Mouse (Mus musculus) liver, postnatal 0 days (tissue): ENCODE measurements around the gene Tsen2. TPM values are rescaled to one million over a fixed set of nuclear protein-coding genes. Genes with fewer than 3 reads are reported as not detected.

Experiments used
- ATAC-seq: fragments of 200-750 bp; cut with Nextera tagmentation; 2 replicates; pipeline ENCODE4 v1.8.0; 2017; ENCODE audit warnings: mild to moderate bottlenecking, moderate library complexity
- DNase-seq: peaks from one replicate; pipeline ENCODE4 v3.0.0-alpha.2; 2016
- H3K27ac ChIP-seq: fragments of 300-500 bp; sonication (generic); 2 replicates; pipeline ENCODE4 v1.5.1; 2014; ENCODE audit warnings: antibody characterized with exemption, moderate library complexity, mild to moderate bottlenecking, low read depth
- H3K27me3 ChIP-seq: fragments of 300-500 bp; sonication (generic); 2 replicates; pipeline ENCODE4 v1.6.1; 2014; ENCODE audit warnings: low read length, control low read depth, mixed read lengths; ENCODE audit not compliant: insufficient read depth
- H3K36me3 ChIP-seq: fragments of 300-500 bp; sonication (generic); replicated peaks from 2 replicates; pipeline ENCODE4 v1.6.1; 2014; ENCODE audit warnings: mild to moderate bottlenecking, control low read depth, low read length, moderate library complexity, mixed read lengths; ENCODE audit not compliant: insufficient read depth
- H3K4me1 ChIP-seq: fragments of 300-500 bp; sonication (generic); 2 replicates; pipeline ENCODE4 v1.6.1; 2014; ENCODE audit warnings: antibody characterized with exemption, mild to moderate bottlenecking, control low read depth; ENCODE audit not compliant: insufficient read depth
- H3K4me2 ChIP-seq: fragments of 300-500 bp; sonication (generic); 2 replicates; pipeline ENCODE4 v1.6.1; 2014; ENCODE audit warnings: low read depth, mild to moderate bottlenecking, low read length, moderate library complexity, mixed read lengths
- H3K4me3 ChIP-seq: fragments of 300-500 bp; sonication (generic); 2 replicates; pipeline ENCODE4 v1.5.1; 2014; ENCODE audit warnings: low read depth, low read length
- H3K9ac ChIP-seq: fragments of 300-500 bp; sonication (generic); replicated peaks from 2 replicates; pipeline ENCODE4 v1.6.1; 2014; ENCODE audit warnings: mild to moderate bottlenecking, moderate library complexity
- H3K9me3 ChIP-seq: fragments of 300-500 bp; sonication (generic); 2 replicates; pipeline ENCODE4 v1.6.1; 2016; ENCODE audit warnings: mild to moderate bottlenecking, control low read depth, low read length, mixed read lengths
- CTCF ChIP-seq: sonication (generic); IDR thresholded peaks from 2 replicates; pipeline ENCODE4 v1.5.1; 2016; ENCODE audit warnings: antibody characterized with exemption, low read depth
- EP300 ChIP-seq: IDR thresholded peaks from 2 replicates; pipeline ENCODE4 v1.6.1; 2016; ENCODE audit warnings: antibody characterized with exemption, low read depth, mild to moderate bottlenecking
- WGBS: fragments of 180-500 bp; shearing (Covaris S2); extraction: QIAGEN DNeasy Blood & Tissue Kit; methylation state at CpG from one replicate; pipeline ENCODE4 v1.1.7; 2014; ENCODE audit not compliant: insufficient replicate concordance; 5-methylcytosine and 5-hydroxymethylcytosine counted together
- polyA plus RNA-seq: library from polyadenylated mRNA; unstranded; fragments of >200 nt; fragmentation: Nextera tagmentation; extraction: Ambion mirVana; gene quantifications from 2 replicates; pipeline ENCODE4 v1.2.1, GENCODE M21; 2015

Tsen2 gene
- polyA plus RNA-seq, 1 experiment from 2014 or later, result 7.5 TPM

- Histone ChIP-seq H3K9me3 (no peaks in the 10 kb centered on the region), H3K4me1 (peaks cover 20% of the 10 kb centered on the region), H3K9ac (no peak overlapping the region), H3K27me3 (no peaks in the 10 kb centered on the region), H3K36me3 (no peaks in the 10 kb centered on the region), H3K27ac (peak overlapping the region; percentile 48; the same call in 1 of the 2 replicates), H3K4me3 (no peak overlapping the region), H3K4me2 (peak overlapping the region; percentile 11)
- ATAC-seq (peak; percentile 62), DNase-seq (peak; percentile 72)
- WGBS, result 23% methylated on average over 12 of the region's 12 CpGs
- TF ChIP-seq EP300 (no peak), CTCF (no peak)
These were observed 25.2 kb upstream of the Tsen2 start for GRCm38 (mm10) chr6:115519275-115519699.

GRCm38 (mm10) chr6:115521923-115522322 is 22.5 kb upstream of the Tsen2 start:
- peaks cover 20% of the 10 kb centered on the region for H3K4me1 ChIP-seq
- no peak for TF ChIP-seq CTCF
- TF ChIP-seq EP300, result no peak
- no peak overlapping the region for H3K4me2 ChIP-seq
- H3K27me3 ChIP-seq, result no peaks in the 10 kb centered on the region
- no peak overlapping the region for H3K9ac ChIP-seq
- H3K36me3 ChIP-seq, result no peaks in the 10 kb centered on the region
- 54% methylated on average over 1 of the region's 1 CpGs for WGBS
- DNase-seq, result no peak
- H3K27ac ChIP-seq, result no peak overlapping the region
- H3K4me3 ChIP-seq, result no peak overlapping the region
- ATAC-seq, result no peak
- H3K9me3 ChIP-seq, result no peaks in the 10 kb centered on the region

GRCm38 (mm10) chr6:115522691-115523146 is 21.7 kb upstream of the Tsen2 start:
- Histone ChIP-seq H3K9ac (no peak overlapping the region), H3K4me3 (no peak overlapping the region), H3K9me3 (no peaks in the 10 kb centered on the region), H3K4me1 (peaks cover 20% of the 10 kb centered on the region), H3K4me2 (no peak overlapping the region), H3K27ac (peak overlapping the region; percentile 34; the same call in 1 of the 2 replicates), H3K27me3 (no peaks in the 10 kb centered on the region), H3K36me3 (no peaks in the 10 kb centered on the region)
- no peak for DNase-seq
- 55% methylated on average over 6 of the region's 6 CpGs for WGBS
- TF ChIP-seq EP300, result no peak
- no peak for TF ChIP-seq CTCF
- peak; percentile 16; the same call in 1 of the 2 replicates for ATAC-seq

GRCm38 (mm10) chr6:115523201-115523600 is 21.3 kb upstream of the Tsen2 start:
- Histone ChIP-seq H3K27me3 (no peaks in the 10 kb centered on the region), H3K9me3 (no peaks in the 10 kb centered on the region), H3K27ac (0 out of 2 replicates have a peak overlapping the region, but pooled peaks have one; percentile 34), H3K4me2 (no peak overlapping the region), H3K4me1 (peaks cover 17% of the 10 kb centered on the region), H3K36me3 (no peaks in the 10 kb centered on the region), H3K9ac (no peak overlapping the region), H3K4me3 (no peak overlapping the region)
- no peak for TF ChIP-seq EP300
- TF ChIP-seq CTCF, result no peak
- WGBS, result 50% methylated on average over 9 of the region's 9 CpGs
- ATAC-seq, result no peak
- DNase-seq, result no peak

- TF ChIP-seq EP300 (no peak), CTCF (no peak)
- Histone ChIP-seq H3K9ac (no peak overlapping the region), H3K9me3 (no peaks in the 10 kb centered on the region), H3K27me3 (no peaks in the 10 kb centered on the region), H3K4me3 (no peak overlapping the region), H3K4me1 (peaks cover 16% of the 10 kb centered on the region), H3K36me3 (no peaks in the 10 kb centered on the region), H3K27ac (no peak overlapping the region), H3K4me2 (no peak overlapping the region)
- ATAC-seq, result no peak
- 59% methylated on average over 9 of the region's 9 CpGs for WGBS
- DNase-seq, result no peak
These were observed 19.9 kb upstream of the Tsen2 start for GRCm38 (mm10) chr6:115524449-115524990.

- no peaks in the 10 kb centered on the region for H3K36me3 ChIP-seq
- H3K4me2 ChIP-seq, result no peak overlapping the region
- DNase-seq (no peak), ATAC-seq (peak; percentile 31; the same call in 1 of the 2 replicates)
- no peaks in the 10 kb centered on the region for H3K27me3 ChIP-seq
- no peaks in the 10 kb centered on the region for H3K9me3 ChIP-seq
- TF ChIP-seq EP300 (no peak), CTCF (no peak)
- no peak overlapping the region for H3K27ac ChIP-seq
- H3K4me1 ChIP-seq, result peaks cover 9% of the 10 kb centered on the region; the same call in 1 of the 2 replicates
- H3K4me3 ChIP-seq, result no peak overlapping the region
- no peak overlapping the region for H3K9ac ChIP-seq
- 45% methylated on average over 3 of the region's 3 CpGs for WGBS
These were observed 17.0 kb upstream of the Tsen2 start for GRCm38 (mm10) chr6:115527418-115527817.
